In genomic region chr8:70352657-70353151, GRCm38 (mm10) we compare ENCODE assay signal across 8 mouse cellular contexts. TPM values are rescaled to one million over a fixed set of nuclear protein-coding genes. Genes with fewer than 3 reads are reported as not detected.
DNase-seq lines count a peak whose midpoint lies in the region; ATAC-seq lines count a peak whose summit lies in the region.

No protein-coding gene starts in this region.

- DNase-seq in ovary, postnatal 10 days (ENCODE audit: low spot score): peak; percentile 49
- DNase-seq in ovary, postnatal 14 days (ENCODE audit: low spot score): no peak
- peak; percentile 68 for DNase-seq in liver
- peak; percentile 78 to 87 for DNase-seq in spleen, postnatal 10 days (ENCODE audit: low spot score in 2 of 2)
- DNase-seq in urinary bladder, adult 18-20 months (ENCODE audit: low spot score in 2 of 2): no peak
- DNase-seq in right cerebral cortex, postnatal 36 days (ENCODE audit: low spot score in 2 of 2): no peak

- peak overlapping the region; percentile 67 for H3K27ac ChIP-seq in brown adipose tissue, adult 24 weeks (replicated peaks; ENCODE audit: low read depth, low read length)
- peak overlapping the region; percentile 86 for H3K27ac ChIP-seq in hindbrain, embryonic 12.5 days

- H3K4me1 ChIP-seq in brown adipose tissue, adult 24 weeks (ENCODE audit: control insufficient read depth, insufficient read depth, insufficient read length, low read length): peaks cover 28% of the 10 kb centered on the region
- peaks cover 45% of the 10 kb centered on the region for H3K4me1 ChIP-seq in hindbrain, embryonic 12.5 days

- peak overlapping the region; percentile 90 for H3K4me2 ChIP-seq in hindbrain, embryonic 12.5 days (replicated peaks)

- peak overlapping the region; percentile 99 for H3K9ac ChIP-seq in hindbrain, embryonic 12.5 days

- H3K36me3 ChIP-seq in hindbrain, embryonic 12.5 days: peaks cover 17% of the 10 kb centered on the region

- H3K27me3 ChIP-seq in hindbrain, embryonic 12.5 days: no peaks in the 10 kb centered on the region

- WGBS in hindbrain, embryonic 12.5 days: 1% methylated on average over 51 of the region's 64 CpGs

- H3K9me3 ChIP-seq in hindbrain, embryonic 12.5 days (replicated peaks): no peaks in the 10 kb centered on the region

- peak overlapping the region; percentile 99 for H3K4me3 ChIP-seq in brown adipose tissue, adult 24 weeks (ENCODE audit: insufficient read depth, low read depth, low read length)
- H3K4me3 ChIP-seq in hindbrain, embryonic 12.5 days: peak overlapping the region; percentile 100

- ATAC-seq in hindbrain, embryonic 12.5 days (ENCODE audit: low FRiP score): peak; percentile 27

RNA-seq across cellular contexts. Expression of gene Upf1, which starts 0.4 kb away (rescaled TPM):
- 11.7 and 20.8 TPM in 2 replicates for polyA plus RNA-seq in brown adipose tissue, adult 24 weeks (2012; ENCODE audit: insufficient read depth, insufficient read length, missing spikeins)
- 34.2 and 34.3 TPM in 2 replicates for polyA plus RNA-seq in hindbrain, embryonic 12.5 days (2016; fragmentation: Nextera tagmentation; extraction: Ambion mirVana)

RNA-seq across cellular contexts. Expression of gene Comp, which starts 20.7 kb away (rescaled TPM):
- polyA plus RNA-seq in brown adipose tissue, adult 24 weeks (2012; ENCODE audit: insufficient read depth, insufficient read length, missing spikeins): not detected in 2 replicates
- polyA plus RNA-seq in hindbrain, embryonic 12.5 days (2016; fragmentation: Nextera tagmentation; extraction: Ambion mirVana): 1.2 and 3.0 TPM in 2 replicates

RNA-seq across cellular contexts. Expression of gene Gdf1, which starts 23.1 kb away (rescaled TPM):
- polyA plus RNA-seq in brown adipose tissue, adult 24 weeks (2012; ENCODE audit: insufficient read depth, insufficient read length, missing spikeins): not detected in 2 replicates
- polyA plus RNA-seq in hindbrain, embryonic 12.5 days (2016; fragmentation: Nextera tagmentation; extraction: Ambion mirVana): 2.2 and 4.4 TPM in 2 replicates

RNA-seq across cellular contexts. Expression of gene Cers1, which starts 37.1 kb away (rescaled TPM):
- not detected in 2 replicates for polyA plus RNA-seq in brown adipose tissue, adult 24 weeks (2012; ENCODE audit: insufficient read depth, insufficient read length, missing spikeins)
- polyA plus RNA-seq in hindbrain, embryonic 12.5 days (2016; fragmentation: Nextera tagmentation; extraction: Ambion mirVana): 16.3 and 17.8 TPM in 2 replicates

RNA-seq across cellular contexts. Expression of gene Cope, which starts 50.4 kb away (rescaled TPM):
- 158 and 198 TPM in 2 replicates for polyA plus RNA-seq in brown adipose tissue, adult 24 weeks (2012; ENCODE audit: insufficient read depth, insufficient read length, missing spikeins)
- polyA plus RNA-seq in hindbrain, embryonic 12.5 days (2016; fragmentation: Nextera tagmentation; extraction: Ambion mirVana): 216 and 260 TPM in 2 replicates

Comparison
In these comparisons a context has a peak if more than half of its experiments do, and no peak if none do; other contexts are left out.
1. DNase-seq: peak in ovary, postnatal 10 days (single experiment), liver (single experiment) and spleen, postnatal 10 days (2 of 2); none in ovary, postnatal 14 days (single experiment), urinary bladder, adult 18-20 months (0 of 2) and right cerebral cortex, postnatal 36 days (0 of 2).